Mouse (Mus musculus) ES-Bruce4 (cell line): ENCODE results near the gene Trabd.

ENCODE experiments used
- CTCF ChIP-seq: IDR thresholded peaks from one replicate; pipeline ENCODE4 v1.8.1; 2011; ENCODE audit warnings: low read depth, low read length
- EP300 ChIP-seq: IDR thresholded peaks from 2 replicates; pipeline ENCODE4 v1.6.1; 2011; ENCODE audit warnings: low read depth, low read length; ENCODE audit not compliant: insufficient read depth

- TF ChIP-seq CTCF = no peak
- TF ChIP-seq EP300 = no peak
These were observed 1.3 kb downstream of the Trabd start for GRCm38 (mm10) chr15:89076156-89076731.
